Comparison of ENCODE assay signal across 8 mouse cellular contexts in genomic region chr15:102459381-102459780, GRCm38 (mm10). TPM values are rescaled to one million over a fixed set of nuclear protein-coding genes. Genes with fewer than 3 reads are reported as not detected.
DNase-seq lines count a peak whose midpoint lies in the region; ATAC-seq and TF ChIP-seq lines count a peak whose summit lies in the region.

No protein-coding gene starts in this region.

- H3K36me3 ChIP-seq in lung, postnatal 0 days (ENCODE audit: insufficient read depth, low read length) = no peaks in the 10 kb centered on the region
- H3K36me3 ChIP-seq in forebrain, embryonic 12.5 days (replicated peaks) = 0 out of 2 replicates have a peak, but pooled peaks cover 5% of the 10 kb centered on the region
- 0 out of 2 replicates have a peak, but pooled peaks cover 5% of the 10 kb centered on the region for H3K36me3 ChIP-seq in limb, embryonic 15.5 days
- H3K36me3 ChIP-seq in stomach, embryonic 14.5 days (ENCODE audit: control insufficient read depth, insufficient read depth, low read length) = no peaks in the 10 kb centered on the region

- TF ChIP-seq EP300 in lung, postnatal 0 days (IDR thresholded peaks at IDR 0.05) = no peak

- H3K27me3 ChIP-seq in lung, postnatal 0 days (replicated peaks; ENCODE audit: insufficient read depth, low read length) = no peaks in the 10 kb centered on the region
- H3K27me3 ChIP-seq in forebrain, embryonic 12.5 days = no peaks in the 10 kb centered on the region
- H3K27me3 ChIP-seq in limb, embryonic 15.5 days = no peaks in the 10 kb centered on the region
- H3K27me3 ChIP-seq in stomach, embryonic 14.5 days (ENCODE audit: control insufficient read depth, insufficient read depth, low read length) = no peaks in the 10 kb centered on the region

- no peak for ATAC-seq in lung, postnatal 0 days
- ATAC-seq in forebrain, embryonic 12.5 days (ENCODE audit: low FRiP score) = no peak
- no peak for ATAC-seq in limb, embryonic 15.5 days (ENCODE audit: insufficient number of reproducible peaks, low FRiP score, low TSS enrichment, low read depth)
- ATAC-seq in stomach, embryonic 14.5 days (ENCODE audit: insufficient number of reproducible peaks, insufficient read depth, low FRiP score, low read depth) = no peak
- ATAC-seq in frontal cortex, adult (ENCODE audit: low TSS enrichment) = no peak

- H3K4me3 ChIP-seq in lung, postnatal 0 days (ENCODE audit: low read depth, low read length) = peak overlapping the region; percentile 37
- H3K4me3 ChIP-seq in forebrain, embryonic 12.5 days (replicated peaks) = peak overlapping the region; percentile 38
- H3K4me3 ChIP-seq in limb, embryonic 15.5 days = peak overlapping the region; percentile 44
- peak overlapping the region; percentile 37 for H3K4me3 ChIP-seq in stomach, embryonic 14.5 days (ENCODE audit: low read depth, low read length)

- H3K4me2 ChIP-seq in lung, postnatal 0 days (replicated peaks; ENCODE audit: low read depth, low read length) = peak overlapping the region; percentile 51
- peak overlapping the region; percentile 52 for H3K4me2 ChIP-seq in forebrain, embryonic 12.5 days
- peak overlapping the region; percentile 55 for H3K4me2 ChIP-seq in limb, embryonic 15.5 days
- H3K4me2 ChIP-seq in stomach, embryonic 14.5 days (replicated peaks; ENCODE audit: low read depth, low read length) = peak overlapping the region; percentile 55

- 21% methylated on average over 6 of the region's 6 CpGs for WGBS in lung, postnatal 0 days
- 39% methylated on average over 6 of the region's 6 CpGs for WGBS in forebrain, embryonic 12.5 days
- 33% methylated on average over 6 of the region's 6 CpGs for WGBS in limb, embryonic 15.5 days
- 30% methylated on average over 6 of the region's 6 CpGs for WGBS in stomach, embryonic 14.5 days

- no peak for TF ChIP-seq CTCF in lung, postnatal 0 days (IDR thresholded peaks at IDR 0.05)

- no peaks in the 10 kb centered on the region for H3K9me3 ChIP-seq in lung, postnatal 0 days (ENCODE audit: low read length)
- H3K9me3 ChIP-seq in forebrain, embryonic 12.5 days = no peaks in the 10 kb centered on the region
- no peaks in the 10 kb centered on the region for H3K9me3 ChIP-seq in limb, embryonic 15.5 days
- no peaks in the 10 kb centered on the region for H3K9me3 ChIP-seq in stomach, embryonic 14.5 days (ENCODE audit: control insufficient read depth, low read depth, low read length)

- no peaks in the 10 kb centered on the region for H3K4me1 ChIP-seq in lung, postnatal 0 days (ENCODE audit: insufficient read depth, low read depth, low read length)
- H3K4me1 ChIP-seq in forebrain, embryonic 12.5 days = peaks cover 18% of the 10 kb centered on the region
- peaks cover 12% of the 10 kb centered on the region for H3K4me1 ChIP-seq in limb, embryonic 15.5 days
- H3K4me1 ChIP-seq in stomach, embryonic 14.5 days (ENCODE audit: control insufficient read depth, insufficient read depth, low read length) = 0 out of 2 replicates have a peak, but pooled peaks cover 4% of the 10 kb centered on the region

- no peak for DNase-seq in lung, postnatal 0 days (ENCODE audit: low spot score)
- no peak for DNase-seq in lung, postnatal 10 days
- DNase-seq in ovary, postnatal 10 days (ENCODE audit: low spot score) = no peak
- no peak for DNase-seq in layer of hippocampus, adult 9-11 months

- H3K27ac ChIP-seq in lung, postnatal 0 days (ENCODE audit: low read length) = peak overlapping the region; percentile 23
- no peak overlapping the region for H3K27ac ChIP-seq in forebrain, embryonic 12.5 days
- H3K27ac ChIP-seq in limb, embryonic 15.5 days = no peak overlapping the region
- no peak overlapping the region; the same call in 1 of the 2 replicates for H3K27ac ChIP-seq in stomach, embryonic 14.5 days (ENCODE audit: low read length)

- H3K9ac ChIP-seq in lung, postnatal 0 days (replicated peaks; ENCODE audit: low read depth) = peak overlapping the region; percentile 30; the same call in 1 of the 2 replicates
- peak overlapping the region; percentile 39 for H3K9ac ChIP-seq in forebrain, embryonic 12.5 days
- no peak overlapping the region for H3K9ac ChIP-seq in limb, embryonic 15.5 days
- H3K9ac ChIP-seq in stomach, embryonic 14.5 days (replicated peaks; ENCODE audit: low read depth, low read length) = no peak overlapping the region

RNA-seq across cellular contexts. Expression of gene Prr13, which starts 0.6 kb away (rescaled TPM):
- polyA plus RNA-seq in lung, postnatal 0 days (2015; fragmentation: Nextera tagmentation; extraction: Ambion mirVana) = 110 and 128 TPM in 2 replicates
- 82.9 and 86.9 TPM in 2 replicates for polyA plus RNA-seq in forebrain, embryonic 12.5 days (2016; fragmentation: Nextera tagmentation; extraction: Ambion mirVana)
- 72.0 and 78.8 TPM in 2 replicates for polyA plus RNA-seq in limb, embryonic 15.5 days (2015; fragmentation: Nextera tagmentation; extraction: Ambion mirVana)
- polyA plus RNA-seq in stomach, embryonic 14.5 days (2014; fragmentation: Nextera tagmentation; extraction: Ambion mirVana) = 132 and 138 TPM in 2 replicates

RNA-seq across cellular contexts. Expression of gene Pcbp2, which starts 11.0 kb away (rescaled TPM):
- 154 and 157 TPM in 2 replicates for polyA plus RNA-seq in lung, postnatal 0 days (2015; fragmentation: Nextera tagmentation; extraction: Ambion mirVana)
- polyA plus RNA-seq in forebrain, embryonic 12.5 days (2016; fragmentation: Nextera tagmentation; extraction: Ambion mirVana) = 191 and 192 TPM in 2 replicates
- polyA plus RNA-seq in limb, embryonic 15.5 days (2015; fragmentation: Nextera tagmentation; extraction: Ambion mirVana) = 201 and 221 TPM in 2 replicates
- 298 and 302 TPM in 2 replicates for polyA plus RNA-seq in stomach, embryonic 14.5 days (2014; fragmentation: Nextera tagmentation; extraction: Ambion mirVana)

RNA-seq across cellular contexts. Expression of gene Amhr2, which starts 14.2 kb away (rescaled TPM):
- 8.3 and 11.0 TPM in 2 replicates for polyA plus RNA-seq in lung, postnatal 0 days (2015; fragmentation: Nextera tagmentation; extraction: Ambion mirVana)
- polyA plus RNA-seq in forebrain, embryonic 12.5 days (2016; fragmentation: Nextera tagmentation; extraction: Ambion mirVana) = 0.22 TPM in 2 replicates
- polyA plus RNA-seq in limb, embryonic 15.5 days (2015; fragmentation: Nextera tagmentation; extraction: Ambion mirVana) = 1.0 and 2.6 TPM in 2 replicates
- polyA plus RNA-seq in stomach, embryonic 14.5 days (2014; fragmentation: Nextera tagmentation; extraction: Ambion mirVana) = 0.94 and 1.2 TPM in 2 replicates

RNA-seq across cellular contexts. Expression of gene Gm10337, which starts 44.1 kb away (rescaled TPM):
- 2.0 TPM in 1 of 2 replicates, not detected in the other for polyA plus RNA-seq in lung, postnatal 0 days (2015; fragmentation: Nextera tagmentation; extraction: Ambion mirVana)
- polyA plus RNA-seq in forebrain, embryonic 12.5 days (2016; fragmentation: Nextera tagmentation; extraction: Ambion mirVana) = 3.9 and 7.9 TPM in 2 replicates
- 3.6 and 7.7 TPM in 2 replicates for polyA plus RNA-seq in limb, embryonic 15.5 days (2015; fragmentation: Nextera tagmentation; extraction: Ambion mirVana)
- polyA plus RNA-seq in stomach, embryonic 14.5 days (2014; fragmentation: Nextera tagmentation; extraction: Ambion mirVana) = 4.5 and 7.0 TPM in 2 replicates

RNA-seq across cellular contexts. Expression of gene Sp1, which starts 53.4 kb away (rescaled TPM):
- polyA plus RNA-seq in lung, postnatal 0 days (2015; fragmentation: Nextera tagmentation; extraction: Ambion mirVana) = 7.3 and 8.6 TPM in 2 replicates
- polyA plus RNA-seq in forebrain, embryonic 12.5 days (2016; fragmentation: Nextera tagmentation; extraction: Ambion mirVana) = 10.8 and 11.2 TPM in 2 replicates
- 9.3 and 11.1 TPM in 2 replicates for polyA plus RNA-seq in limb, embryonic 15.5 days (2015; fragmentation: Nextera tagmentation; extraction: Ambion mirVana)
- polyA plus RNA-seq in stomach, embryonic 14.5 days (2014; fragmentation: Nextera tagmentation; extraction: Ambion mirVana) = 16.9 and 18.9 TPM in 2 replicates

Comparison
In these comparisons a context has a peak if more than half of its experiments do, and no peak if none do; other contexts are left out.
1. H3K9ac ChIP-seq: peak in lung, postnatal 0 days (single experiment) and forebrain, embryonic 12.5 days (single experiment); none in limb, embryonic 15.5 days (single experiment) and stomach, embryonic 14.5 days (single experiment).
2. Peak in every context shown above with its lines, with median percentiles within 50 percentile points of each other: H3K4me2 ChIP-seq and H3K4me3 ChIP-seq.